Mouse (Mus musculus): Measurements from ENCODE around the gene Mrtfb. TPM values are rescaled to one million over a fixed set of nuclear protein-coding genes. Genes with fewer than 3 reads are reported as not detected.

Gene Mrtfb
- polyA plus RNA-seq, 1 experiment: 8.5 TPM

DNA sequence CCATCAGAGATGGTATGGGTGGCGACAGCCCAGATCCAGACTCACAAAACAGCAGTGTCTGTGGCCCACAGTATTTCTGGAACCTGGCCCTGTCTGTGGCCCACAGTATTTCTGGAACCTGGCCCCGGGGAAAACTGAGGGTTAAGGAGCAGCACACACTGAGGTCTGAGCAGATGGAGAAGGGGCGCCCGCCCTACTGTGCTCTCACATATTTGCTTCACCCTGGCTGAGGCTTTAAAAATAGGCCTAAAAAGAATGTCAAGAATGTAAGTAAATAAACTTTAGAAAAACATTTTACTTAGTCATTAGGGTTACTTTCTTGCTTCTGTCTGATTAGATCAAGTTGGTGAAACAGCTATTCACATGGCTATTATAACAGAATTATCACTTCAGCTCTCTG lies 131.0 kb downstream of the Mrtfb start:
- no peak for TF ChIP-seq POLR2A (IDR thresholded peaks at IDR 0.05; ENCODE audit: low read depth, low read length)
- TF ChIP-seq CTCF (IDR thresholded peaks at IDR 0.05; ENCODE audit: extremely low read depth, insufficient read length, insufficient replicate concordance, low read depth, low read length): no peak

DNA sequence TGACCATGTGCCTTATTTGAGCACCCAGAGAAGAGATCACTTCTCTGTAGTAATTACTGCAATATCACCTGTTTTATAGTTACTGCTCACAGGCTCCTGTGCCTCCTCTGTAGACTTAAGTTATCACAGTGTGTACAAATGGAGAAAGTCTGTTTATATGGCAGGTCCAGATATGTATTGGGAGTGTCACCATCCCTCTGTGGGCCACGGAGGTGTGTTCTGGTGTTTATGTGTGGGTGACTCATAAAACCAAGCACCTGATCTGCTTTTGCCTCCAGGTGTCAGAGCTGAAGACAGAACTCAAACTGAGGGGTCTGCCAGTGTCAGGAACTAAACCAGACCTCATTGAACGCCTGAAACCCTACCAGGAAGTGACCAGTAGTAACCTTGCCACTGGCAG lies 144.1 kb downstream of the Mrtfb start:
- Histone ChIP-seq H3K36me3 (ENCODE audit: control insufficient read depth, insufficient read depth, low read length) (peaks cover 74% of the 10 kb centered on the region), H3K4me1 (ENCODE audit: control insufficient read depth, insufficient read depth, insufficient read length, low read length) (no peaks in the 10 kb centered on the region), H3K27ac (ENCODE audit: insufficient read depth, low read depth, low read length) (no peak overlapping the region), H3K27me3 (ENCODE audit: control insufficient read depth, insufficient read depth, low read length) (no peaks in the 10 kb centered on the region), H3K4me3 (ENCODE audit: low read depth, low read length) (no peak overlapping the region)
- TF ChIP-seq CTCF (IDR thresholded peaks at IDR 0.05; ENCODE audit: extremely low read depth, insufficient read length, insufficient replicate concordance, low read depth, low read length) (no peak), POLR2A (IDR thresholded peaks at IDR 0.05; ENCODE audit: low read depth, low read length) (no peak)
- 42% methylated on average over 2 of the region's 2 CpGs for WGBS

More for the DNA sequence above, 131.0 kb downstream of the Mrtfb start:
- Histone ChIP-seq H3K4me3 (ENCODE audit: low read depth, low read length) (no peak overlapping the region), H3K36me3 (ENCODE audit: control insufficient read depth, insufficient read depth, low read length) (peaks cover 53% of the 10 kb centered on the region), H3K27me3 (ENCODE audit: control insufficient read depth, insufficient read depth, low read length) (no peaks in the 10 kb centered on the region), H3K27ac (ENCODE audit: insufficient read depth, low read depth, low read length) (no peak overlapping the region), H3K4me1 (ENCODE audit: control insufficient read depth, insufficient read depth, insufficient read length, low read length) (no peaks in the 10 kb centered on the region)
- WGBS: 79% methylated on average over 4 of the region's 4 CpGs

DNA sequence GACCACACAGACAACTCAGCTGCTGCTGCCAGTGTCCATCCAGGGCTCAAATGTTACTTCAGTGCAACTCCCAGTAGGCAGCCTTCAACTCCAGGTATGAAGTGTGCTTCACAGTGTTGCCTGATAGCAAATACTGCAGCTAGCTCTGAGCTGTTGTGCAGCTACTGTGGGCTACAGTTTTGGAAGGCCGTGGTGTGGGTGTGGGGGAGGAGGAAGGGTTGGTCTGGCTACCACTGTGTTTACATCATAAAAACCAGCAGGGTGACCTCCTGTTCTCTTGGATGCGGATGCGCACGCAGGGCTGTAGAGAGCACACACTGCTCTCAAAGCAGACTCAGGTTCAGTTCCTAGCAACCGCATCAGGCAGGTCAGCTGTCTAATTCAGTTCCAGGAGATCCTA lies 145.3 kb downstream of the Mrtfb start:
- Histone ChIP-seq H3K27ac (ENCODE audit: insufficient read depth, low read depth, low read length) (no peak overlapping the region), H3K4me3 (ENCODE audit: low read depth, low read length) (no peak overlapping the region), H3K27me3 (ENCODE audit: control insufficient read depth, insufficient read depth, low read length) (no peaks in the 10 kb centered on the region), H3K4me1 (ENCODE audit: control insufficient read depth, insufficient read depth, insufficient read length, low read length) (no peaks in the 10 kb centered on the region), H3K36me3 (ENCODE audit: control insufficient read depth, insufficient read depth, low read length) (peaks cover 76% of the 10 kb centered on the region)
- 90% methylated on average over 5 of the region's 5 CpGs for WGBS
- TF ChIP-seq POLR2A (IDR thresholded peaks at IDR 0.05; ENCODE audit: low read depth, low read length) (no peak), CTCF (IDR thresholded peaks at IDR 0.05; ENCODE audit: extremely low read depth, insufficient read length, insufficient replicate concordance, low read depth, low read length) (no peak)

DNA sequence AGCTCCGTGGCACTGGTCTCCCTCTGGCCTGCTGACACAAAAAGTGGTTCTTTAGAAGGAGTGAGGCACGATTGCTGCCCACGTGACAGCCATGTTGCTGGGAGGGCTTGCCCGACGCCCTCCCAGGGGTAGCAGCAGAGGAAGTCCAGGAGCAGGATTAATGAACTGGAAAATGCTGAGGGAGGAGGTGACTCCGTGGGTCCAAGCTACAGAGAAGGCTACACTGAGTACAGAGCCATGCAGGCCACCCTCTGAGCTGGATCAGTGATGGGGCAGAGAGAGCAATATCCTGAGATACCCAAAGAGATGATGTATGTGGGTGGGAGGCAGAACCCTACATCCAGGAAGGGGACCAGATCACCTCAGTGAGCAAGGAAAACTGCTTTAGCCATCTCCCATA lies 148.4 kb downstream of the Mrtfb start:
- WGBS: 89% methylated on average over 6 of the region's 6 CpGs
- TF ChIP-seq CTCF (IDR thresholded peaks at IDR 0.05; ENCODE audit: extremely low read depth, insufficient read length, insufficient replicate concordance, low read depth, low read length) (no peak), POLR2A (IDR thresholded peaks at IDR 0.05; ENCODE audit: low read depth, low read length) (no peak)
- H3K36me3 ChIP-seq (ENCODE audit: control insufficient read depth, insufficient read depth, low read length): peaks cover 72% of the 10 kb centered on the region
- H3K27me3 ChIP-seq (ENCODE audit: control insufficient read depth, insufficient read depth, low read length): no peaks in the 10 kb centered on the region
- H3K27ac ChIP-seq (ENCODE audit: insufficient read depth, low read depth, low read length): no peak overlapping the region
- H3K4me3 ChIP-seq (ENCODE audit: low read depth, low read length): no peak overlapping the region
- H3K4me1 ChIP-seq (ENCODE audit: control insufficient read depth, insufficient read depth, insufficient read length, low read length): no peaks in the 10 kb centered on the region

DNA sequence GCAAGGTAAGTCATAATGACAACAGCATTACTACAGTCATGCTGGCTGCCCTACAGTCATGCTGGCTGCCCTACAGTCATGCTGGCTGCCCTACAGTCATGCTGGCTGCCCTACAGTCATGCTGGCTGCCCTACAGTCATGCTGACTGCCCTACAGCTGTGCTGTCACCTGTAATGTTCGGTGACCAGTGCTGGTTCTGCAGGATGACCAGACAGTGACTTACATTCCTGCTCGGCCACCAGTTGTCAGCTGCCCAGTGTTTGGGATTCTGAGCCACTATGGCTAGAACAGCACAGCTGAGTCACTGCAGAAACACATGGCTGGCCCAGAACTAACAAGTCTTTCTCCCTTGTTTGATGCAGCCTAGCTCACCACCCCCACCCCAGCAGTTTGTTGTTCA lies 149.1 kb downstream of the Mrtfb start:
- peaks cover 68% of the 10 kb centered on the region for H3K36me3 ChIP-seq (ENCODE audit: control insufficient read depth, insufficient read depth, low read length)
- 91% methylated on average over 2 of the region's 2 CpGs for WGBS
- TF ChIP-seq CTCF (IDR thresholded peaks at IDR 0.05; ENCODE audit: extremely low read depth, insufficient read length, insufficient replicate concordance, low read depth, low read length) (no peak), POLR2A (IDR thresholded peaks at IDR 0.05; ENCODE audit: low read depth, low read length) (no peak)
- no peaks in the 10 kb centered on the region for H3K4me1 ChIP-seq (ENCODE audit: control insufficient read depth, insufficient read depth, insufficient read length, low read length)
- H3K27ac ChIP-seq (ENCODE audit: insufficient read depth, low read depth, low read length): no peak overlapping the region
- H3K4me3 ChIP-seq (ENCODE audit: low read depth, low read length): no peak overlapping the region
- H3K27me3 ChIP-seq (ENCODE audit: control insufficient read depth, insufficient read depth, low read length): no peaks in the 10 kb centered on the region

DNA sequence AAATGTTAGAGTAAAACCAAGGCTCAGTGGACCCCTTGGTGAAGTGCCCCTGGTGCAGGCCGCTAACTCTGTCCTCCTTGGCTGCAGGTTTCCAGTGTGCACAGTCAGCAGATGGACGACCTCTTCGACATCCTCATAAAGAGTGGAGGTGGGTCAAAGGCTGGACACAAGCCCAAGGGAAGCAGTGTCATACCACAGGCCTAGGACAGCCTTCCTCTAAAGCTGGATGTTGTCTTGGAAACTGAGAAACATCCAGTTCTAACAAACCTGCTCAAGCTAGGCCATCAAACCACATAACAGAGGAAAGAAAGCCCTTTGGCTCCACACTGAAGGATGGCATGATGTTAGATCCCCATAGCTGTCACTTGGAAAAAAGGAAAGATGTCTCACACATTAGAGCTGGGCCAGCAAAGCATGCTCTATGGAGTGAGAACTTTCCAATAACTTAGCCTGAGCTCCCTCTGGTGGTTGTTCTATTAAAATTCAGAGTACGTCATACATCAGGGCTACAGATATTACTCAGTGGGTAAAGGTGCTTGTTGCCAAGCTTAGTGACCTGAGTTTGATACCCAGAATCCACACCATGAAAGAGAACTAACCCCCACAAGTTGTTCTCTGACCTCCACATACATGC lies 153.4 kb downstream of the Mrtfb start:
- Histone ChIP-seq H3K4me3 (ENCODE audit: low read depth, low read length) (no peak overlapping the region), H3K27me3 (ENCODE audit: control insufficient read depth, insufficient read depth, low read length) (no peaks in the 10 kb centered on the region), H3K4me1 (ENCODE audit: control insufficient read depth, insufficient read depth, insufficient read length, low read length) (no peaks in the 10 kb centered on the region; the same call in 1 of the 2 replicates), H3K36me3 (ENCODE audit: control insufficient read depth, insufficient read depth, low read length) (peaks cover 57% of the 10 kb centered on the region), H3K27ac (ENCODE audit: insufficient read depth, low read depth, low read length) (no peak overlapping the region)
- TF ChIP-seq POLR2A (IDR thresholded peaks at IDR 0.05; ENCODE audit: low read depth, low read length): no peak
- no peak for TF ChIP-seq CTCF (IDR thresholded peaks at IDR 0.05; ENCODE audit: extremely low read depth, insufficient read length, insufficient replicate concordance, low read depth, low read length)
- WGBS: 85% methylated on average over 4 of the region's 4 CpGs

DNA sequence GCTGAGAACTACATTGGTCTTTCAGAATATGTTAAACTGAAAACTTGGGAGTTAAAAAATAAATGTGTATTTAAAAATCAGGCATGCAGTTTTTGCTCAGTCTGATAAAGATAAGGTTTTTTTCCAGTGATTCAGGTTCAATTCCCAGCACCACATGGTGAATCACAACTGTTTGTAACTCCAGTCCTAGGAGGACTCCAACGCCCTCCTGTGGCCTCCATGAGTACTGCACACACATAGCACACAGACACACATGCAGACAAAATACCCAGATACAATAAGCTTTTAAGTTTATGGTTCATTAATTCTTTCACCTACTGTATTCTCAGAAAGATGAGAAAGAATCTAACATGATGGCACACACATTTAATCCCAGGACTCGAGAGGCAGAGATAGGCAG lies 154.5 kb downstream of the Mrtfb start:
- no peak overlapping the region for H3K4me3 ChIP-seq (ENCODE audit: low read depth, low read length)
- no peaks in the 10 kb centered on the region; the same call in 1 of the 2 replicates for H3K4me1 ChIP-seq (ENCODE audit: control insufficient read depth, insufficient read depth, insufficient read length, low read length)
- H3K27me3 ChIP-seq (ENCODE audit: control insufficient read depth, insufficient read depth, low read length): no peaks in the 10 kb centered on the region
- TF ChIP-seq CTCF (IDR thresholded peaks at IDR 0.05; ENCODE audit: extremely low read depth, insufficient read length, insufficient replicate concordance, low read depth, low read length) (no peak), POLR2A (IDR thresholded peaks at IDR 0.05; ENCODE audit: low read depth, low read length) (no peak)
- H3K36me3 ChIP-seq (ENCODE audit: control insufficient read depth, insufficient read depth, low read length): peaks cover 47% of the 10 kb centered on the region
- 93% methylated on average over 2 of the region's 2 CpGs for WGBS
- H3K27ac ChIP-seq (ENCODE audit: insufficient read depth, low read depth, low read length): no peak overlapping the region

Measured in small intestine, adult 2 months (tissue).